Mouse (Mus musculus) embryonic facial prominence, embryonic 10.5 days (tissue): ENCODE measurements around the gene E2f6. TPM values are rescaled to one million over a fixed set of nuclear protein-coding genes. Genes with fewer than 3 reads are reported as not detected.

ENCODE experiments used
- DNase-seq: peaks from one replicate; pipeline ENCODE4 v3.0.0-alpha.2; 2017; ENCODE audit warnings: low spot score
- H3K27ac ChIP-seq: fragments of 300-500 bp; sonication (generic); replicated peaks from 2 replicates; pipeline ENCODE4 v1.5.1; 2016; ENCODE audit warnings: mild to moderate bottlenecking
- H3K27me3 ChIP-seq: fragments of 300-500 bp; sonication (generic); replicated peaks from 2 replicates; pipeline ENCODE4 v1.6.1; 2016; ENCODE audit warnings: low read depth, mild to moderate bottlenecking; ENCODE audit not compliant: poor library complexity, severe bottlenecking
- H3K36me3 ChIP-seq: fragments of 300-500 bp; sonication (generic); replicated peaks from 2 replicates; pipeline ENCODE4 v1.6.1; 2016; ENCODE audit warnings: mild to moderate bottlenecking, moderate library complexity
- H3K4me1 ChIP-seq: fragments of 300-500 bp; sonication (generic); 2 replicates; pipeline ENCODE4 v1.6.1; 2016
- H3K4me3 ChIP-seq: fragments of 300-500 bp; sonication (generic); 2 replicates; pipeline ENCODE4 v1.5.1; 2016; ENCODE audit warnings: mild to moderate bottlenecking, moderate library complexity
- H3K9me3 ChIP-seq: fragments of 300-500 bp; sonication (generic); 2 replicates; pipeline ENCODE4 v1.6.1; 2016; ENCODE audit warnings: mild to moderate bottlenecking
- WGBS: fragments of 180-500 bp; shearing (Covaris S2); methylation state at CpG from one replicate; pipeline ENCODE4 v1.1.7; 2016; 5-methylcytosine and 5-hydroxymethylcytosine counted together
- polyA plus RNA-seq: library from polyadenylated mRNA; unstranded; fragments of >200 nt; fragmentation: Nextera tagmentation; extraction: Ambion mirVana; gene quantifications from 2 replicates; pipeline ENCODE4 v1.2.1, GENCODE M21; 2016

Gene E2f6
- polyA plus RNA-seq: 64.2 and 67.5 TPM in 2 replicates

- Histone ChIP-seq H3K4me3 (peak within 1 kb of the TSS; percentile 75), H3K27ac (peak within 1 kb of the TSS; percentile 96), H3K27me3 (peaks cover 42% of the 10 kb centered on the region), H3K36me3 (peaks cover 26% of the 10 kb centered on the region), H3K9me3 (no peaks in the 10 kb centered on the region), H3K4me1 (peaks cover 27% of the 10 kb centered on the region)
- peak; percentile 90 for DNase-seq
- WGBS: 6% methylated on average over 81 of the region's 81 CpGs
These were observed at the start of gene E2f6 for GRCm38 (mm10) chr12:16810525-16811431. Gene E2f6, plus strand, starts transcription at chr12:16810963.

GRCm38 (mm10) chr12:16761461-16761860 is 49.3 kb upstream of the E2f6 start:
- Histone ChIP-seq H3K36me3 (peaks cover 26% of the 10 kb centered on the region), H3K27ac (no peak overlapping the region), H3K4me1 (peaks cover 20% of the 10 kb centered on the region), H3K27me3 (no peaks in the 10 kb centered on the region), H3K4me3 (no peak overlapping the region), H3K9me3 (peaks cover 3% of the 10 kb centered on the region; the same call in 1 of the 2 replicates)
- no peak for DNase-seq
- 97% methylated on average over 3 of the region's 3 CpGs for WGBS

GRCm38 (mm10) chr12:16763649-16764422 is 46.9 kb upstream of the E2f6 start:
- no peak overlapping the region for H3K27ac ChIP-seq
- H3K9me3 ChIP-seq: peaks cover 3% of the 10 kb centered on the region; the same call in 1 of the 2 replicates
- H3K4me1 ChIP-seq: peaks cover 23% of the 10 kb centered on the region
- peaks cover 26% of the 10 kb centered on the region for H3K36me3 ChIP-seq
- no peak for DNase-seq
- no peak overlapping the region for H3K4me3 ChIP-seq
- H3K27me3 ChIP-seq: no peaks in the 10 kb centered on the region
- 80% methylated on average over 4 of the region's 4 CpGs for WGBS

- H3K27ac ChIP-seq: no peak overlapping the region
These were observed 45.9 kb upstream of the E2f6 start for GRCm38 (mm10) chr12:16764776-16765445.

GRCm38 (mm10) chr12:16768251-16768650 is 42.5 kb upstream of the E2f6 start:
- peaks cover 30% of the 10 kb centered on the region for H3K36me3 ChIP-seq
- no peak overlapping the region for H3K27ac ChIP-seq
- peaks cover 32% of the 10 kb centered on the region for H3K4me1 ChIP-seq

More at GRCm38 (mm10) chr12:16764776-16765445, 45.9 kb upstream of the E2f6 start:
- no peaks in the 10 kb centered on the region for H3K27me3 ChIP-seq
- no peak overlapping the region for H3K4me3 ChIP-seq
- 86% methylated on average over 12 of the region's 12 CpGs for WGBS
- peaks cover 22% of the 10 kb centered on the region for H3K4me1 ChIP-seq
- no peak for DNase-seq
- peaks cover 26% of the 10 kb centered on the region for H3K36me3 ChIP-seq
- H3K9me3 ChIP-seq: peaks cover 3% of the 10 kb centered on the region; the same call in 1 of the 2 replicates

GRCm38 (mm10) chr12:16768711-16769110 is 42.1 kb upstream of the E2f6 start:
- DNase-seq: no peak
- Histone ChIP-seq H3K27me3 (no peaks in the 10 kb centered on the region), H3K9me3 (peaks cover 3% of the 10 kb centered on the region; the same call in 1 of the 2 replicates), H3K4me3 (no peak overlapping the region), H3K36me3 (peaks cover 33% of the 10 kb centered on the region), H3K4me1 (peaks cover 31% of the 10 kb centered on the region), H3K27ac (no peak overlapping the region)
- WGBS: 80% methylated on average over 2 of the region's 2 CpGs

More at GRCm38 (mm10) chr12:16768251-16768650, 42.5 kb upstream of the E2f6 start:
- Histone ChIP-seq H3K9me3 (peaks cover 3% of the 10 kb centered on the region; the same call in 1 of the 2 replicates), H3K4me3 (no peak overlapping the region), H3K27me3 (no peaks in the 10 kb centered on the region)
- DNase-seq: no peak
- 83% methylated on average over 3 of the region's 3 CpGs for WGBS

- Histone ChIP-seq H3K4me3 (no peak overlapping the region), H3K36me3 (peaks cover 34% of the 10 kb centered on the region), H3K27me3 (no peaks in the 10 kb centered on the region), H3K9me3 (peaks cover 3% of the 10 kb centered on the region; the same call in 1 of the 2 replicates), H3K4me1 (peaks cover 22% of the 10 kb centered on the region; the same call in 1 of the 2 replicates), H3K27ac (no peak overlapping the region)
- WGBS: 91% methylated on average over 6 of the region's 6 CpGs
- DNase-seq: no peak
These were observed 41.1 kb upstream of the E2f6 start for GRCm38 (mm10) chr12:16769601-16770165.

GRCm38 (mm10) chr12:16774605-16775004 is 36.2 kb upstream of the E2f6 start:
- Histone ChIP-seq H3K36me3 (peaks cover 37% of the 10 kb centered on the region), H3K27ac (no peak overlapping the region)
- WGBS: 90% methylated on average over 4 of the region's 4 CpGs

GRCm38 (mm10) chr12:16775351-16775750 is 35.4 kb upstream of the E2f6 start:
- H3K9me3 ChIP-seq: no peaks in the 10 kb centered on the region
- DNase-seq: no peak
- peaks cover 18% of the 10 kb centered on the region; the same call in 1 of the 2 replicates for H3K4me1 ChIP-seq
- no peaks in the 10 kb centered on the region for H3K27me3 ChIP-seq
- no peak overlapping the region for H3K27ac ChIP-seq
- peaks cover 40% of the 10 kb centered on the region for H3K36me3 ChIP-seq
- 78% methylated on average over 3 of the region's 3 CpGs for WGBS
- H3K4me3 ChIP-seq: no peak overlapping the region

More at GRCm38 (mm10) chr12:16774605-16775004, 36.2 kb upstream of the E2f6 start:
- Histone ChIP-seq H3K4me1 (peaks cover 18% of the 10 kb centered on the region; the same call in 1 of the 2 replicates), H3K27me3 (no peaks in the 10 kb centered on the region), H3K4me3 (no peak overlapping the region), H3K9me3 (no peaks in the 10 kb centered on the region)
- no peak for DNase-seq

- Histone ChIP-seq H3K9me3 (no peaks in the 10 kb centered on the region), H3K4me1 (no peaks in the 10 kb centered on the region), H3K27ac (no peak overlapping the region), H3K4me3 (no peak overlapping the region), H3K36me3 (peaks cover 54% of the 10 kb centered on the region), H3K27me3 (no peaks in the 10 kb centered on the region)
- WGBS: 84% methylated on average over 5 of the region's 5 CpGs
- DNase-seq: no peak
These were observed 32.2 kb upstream of the E2f6 start for GRCm38 (mm10) chr12:16778523-16778922.

GRCm38 (mm10) chr12:16779165-16779564 is 31.6 kb upstream of the E2f6 start:
- no peak for DNase-seq
- H3K27ac ChIP-seq: no peak overlapping the region
- WGBS: 73% methylated on average over 2 of the region's 2 CpGs
- no peaks in the 10 kb centered on the region for H3K9me3 ChIP-seq
- peaks cover 59% of the 10 kb centered on the region for H3K36me3 ChIP-seq
- H3K27me3 ChIP-seq: no peaks in the 10 kb centered on the region
- H3K4me3 ChIP-seq: no peak overlapping the region
- no peaks in the 10 kb centered on the region for H3K4me1 ChIP-seq
